Mouse (Mus musculus) kidney, postnatal 4 days (tissue): ENCODE measurements at regions not wholly inside any gene's neighbourhood (a gene's known extent, or its start where the extent isn't known, plus 50 kb on each side); places are given as distances from the start of the nearest gene placed in this dataset.
"Not testable (repeated sequence)": the region's sequence is repeated elsewhere in the genome, so short reads cannot be mapped to it uniquely, and the experiment has no call there.

Experiments
- DNase-seq, 2 experiments: peaks; one replicate each; pipeline ENCODE4 v3.0.0; 2021; ENCODE audit warnings: mixed read lengths in 2 of 2

- no peak for DNase-seq
Measured at GRCm38 (mm10) chr9:115806018-115806702, 103.1 kb upstream of the Gadl1 start.

DNA sequence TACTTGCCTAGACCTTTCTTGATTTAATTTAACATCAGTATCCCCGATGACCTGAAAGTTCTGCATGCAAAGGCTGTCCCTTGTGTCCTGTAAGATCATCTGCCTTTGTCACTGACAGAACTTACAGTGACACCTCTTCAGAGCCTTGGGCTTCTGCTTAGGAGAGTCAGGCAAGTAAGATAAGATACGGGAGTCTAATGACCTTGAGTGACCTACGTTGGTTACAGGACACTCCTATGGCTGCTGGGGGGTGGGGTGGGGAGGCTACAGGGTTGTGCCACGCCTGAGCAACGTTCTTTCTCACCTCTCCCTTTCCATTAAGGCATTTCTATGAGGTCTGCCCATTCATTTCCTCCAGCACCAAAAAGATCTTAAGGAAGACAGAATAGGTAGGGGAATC is 69.1 kb upstream of the Gadl1 start:
- DNase-seq = no peak

GRCm38 (mm10) chr9:115840791-115841190 is 68.5 kb upstream of the Gadl1 start:
- DNase-seq = no peak

- no peak for DNase-seq
Measured at GRCm38 (mm10) chr9:115841684-115842083, 67.6 kb upstream of the Gadl1 start.

DNA sequence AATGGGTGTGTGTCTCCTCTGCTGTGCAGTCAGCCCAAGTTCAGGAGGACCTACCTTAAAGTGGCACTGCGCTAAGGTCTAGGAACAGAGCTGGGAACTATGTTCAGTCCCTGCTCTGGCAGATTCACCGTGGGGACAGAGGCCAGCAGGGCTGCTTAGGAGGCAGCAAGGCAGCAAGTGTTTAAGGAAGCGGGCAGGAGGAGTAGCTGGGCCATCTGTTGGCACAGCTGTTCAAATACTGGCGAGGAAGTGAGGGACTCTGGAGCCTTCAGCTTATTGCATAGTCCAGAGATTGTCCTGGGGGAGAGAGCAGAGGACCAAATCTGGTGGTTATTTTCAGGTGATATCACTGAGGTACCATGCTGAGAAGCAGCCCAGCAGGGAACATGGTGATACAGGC is 64.9 kb upstream of the Gadl1 start:
- DNase-seq = no peak

GRCm38 (mm10) chr9:115845091-115845490 is 64.2 kb upstream of the Gadl1 start:
- no peak for DNase-seq

DNA sequence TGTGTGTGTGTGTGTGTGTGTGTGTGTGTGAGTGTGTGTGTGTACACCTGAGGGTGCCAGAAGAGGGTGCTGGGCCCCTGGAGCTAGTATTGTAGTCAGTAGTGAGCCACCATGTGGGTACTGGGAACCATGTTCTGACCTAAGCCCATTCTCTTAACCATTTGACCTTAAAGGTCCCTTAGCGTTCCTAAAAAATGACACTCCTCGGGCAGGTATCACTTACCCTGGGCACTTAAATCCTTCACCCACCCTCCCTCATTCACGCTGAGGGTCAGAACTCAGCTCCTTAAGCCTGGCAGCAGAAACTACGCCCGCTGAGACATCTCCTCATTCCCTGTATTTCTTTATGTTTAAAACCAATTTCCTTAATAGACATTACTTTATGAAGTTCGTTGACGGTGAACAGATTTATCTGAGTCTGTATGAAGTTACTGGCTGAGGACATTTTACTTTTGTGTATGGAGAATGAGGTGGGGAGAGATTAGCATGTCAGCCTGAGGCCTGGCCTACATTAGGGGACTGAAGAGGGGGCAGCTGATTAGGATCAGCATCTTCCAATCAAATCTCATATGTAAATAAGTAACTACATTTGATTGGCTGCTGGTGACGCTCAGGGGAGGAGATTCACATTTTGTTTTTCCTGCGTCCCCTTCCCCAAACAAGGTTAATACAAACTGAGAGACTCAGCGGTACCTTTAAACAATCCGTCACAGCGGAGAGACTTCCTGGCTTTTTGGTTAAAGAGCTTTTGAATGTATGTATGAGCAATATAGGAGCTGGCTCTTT is 61.8 kb upstream of the Gadl1 start:
- DNase-seq = no peak

DNA sequence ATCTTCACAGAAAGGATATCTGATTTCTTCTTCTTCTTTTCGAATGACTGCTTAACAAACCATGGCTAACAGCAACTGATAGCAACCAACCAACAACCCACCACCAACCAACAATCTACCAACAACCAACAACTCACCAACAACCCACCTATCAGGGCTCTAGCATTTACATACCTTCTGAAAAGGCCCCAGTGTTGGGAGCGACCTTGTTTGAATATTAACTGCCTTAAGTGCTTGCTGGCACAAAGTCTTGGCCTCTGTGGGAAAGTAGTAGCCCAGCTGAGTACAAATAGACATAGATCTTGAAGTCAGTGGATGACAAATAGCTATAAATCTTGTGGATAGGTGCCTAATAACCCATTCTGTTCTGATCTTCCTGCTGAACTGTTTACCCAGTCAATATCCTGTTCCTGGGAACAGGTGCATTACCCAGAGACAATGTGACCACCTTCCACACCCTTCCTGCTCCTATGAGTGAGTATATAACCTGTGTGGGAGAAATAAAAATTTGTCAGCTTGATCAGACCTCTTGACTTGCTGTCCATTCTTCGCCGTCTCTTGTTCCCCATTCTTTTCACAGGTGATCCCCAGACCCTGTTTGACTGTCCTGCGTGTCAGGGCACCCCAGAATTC is 55.9 kb upstream of the Gadl1 start:
- DNase-seq = not testable (repeated sequence)

GRCm38 (mm10) chr9:115857301-115857700 is 52.0 kb upstream of the Gadl1 start:
- DNase-seq = peak; percentile 35 to 51

GRCm38 (mm10) chr9:115858848-115859247 is 50.4 kb upstream of the Gadl1 start:
- DNase-seq = peak; percentile 40 to 50
